8 mouse cellular contexts compared by ENCODE assay signal in genomic region chrX:169332264-169332663, GRCm38 (mm10). TPM values are rescaled to one million over a fixed set of nuclear protein-coding genes. Genes with fewer than 3 reads are reported as not detected.
DNase-seq lines count a peak whose midpoint lies in the region; ATAC-seq and TF ChIP-seq lines count a peak whose summit lies in the region.
"Had no signal": no experiment of that assay in that cellular context is flagged by ENCODE, and none has a peak within 500 bp of the region (broad histone marks: within the 10 kb centered on the region; RNA-seq: fewer than 3 reads in every experiment).

No protein-coding gene starts in this region.

- no peak overlapping the region for H3K4me3 ChIP-seq in hindbrain, embryonic 11.5 days (ENCODE audit: low read depth, low read length)
- no peak overlapping the region for H3K4me3 ChIP-seq in hindbrain, embryonic 13.5 days
- no peak overlapping the region for H3K4me3 ChIP-seq in hindbrain, postnatal 0 days (ENCODE audit: low read length)
- H3K4me3 ChIP-seq in limb, embryonic 14.5 days (replicated peaks; ENCODE audit: low read length): no peak overlapping the region
- H3K4me3 ChIP-seq in stomach, postnatal 0 days (ENCODE audit: low read depth, low read length): no peak overlapping the region
- H3K4me3 ChIP-seq: neural tube, embryonic 13.5 days had no signal

- H3K4me2 ChIP-seq in hindbrain, embryonic 11.5 days (replicated peaks; ENCODE audit: low read depth, low read length): no peak overlapping the region
- H3K4me2 ChIP-seq in hindbrain, embryonic 13.5 days: no peak overlapping the region
- H3K4me2 ChIP-seq in hindbrain, postnatal 0 days (ENCODE audit: low read depth, low read length): no peak overlapping the region
- H3K4me2 ChIP-seq in limb, embryonic 14.5 days (replicated peaks; ENCODE audit: low read depth, low read length, severe bottlenecking): no peak overlapping the region
- no peak overlapping the region for H3K4me2 ChIP-seq in stomach, postnatal 0 days (replicated peaks; ENCODE audit: low read depth)
- H3K4me2 ChIP-seq: neural tube, embryonic 13.5 days had no signal

- TF ChIP-seq EP300 in stomach, postnatal 0 days (optimal IDR thresholded peaks at IDR 0.05): no peak

- TF ChIP-seq POLR2A in limb, embryonic 14.5 days (IDR thresholded peaks at IDR 0.05; ENCODE audit: borderline replicate concordance, extremely low read depth, insufficient read depth, insufficient read length): no peak

- peak; percentile 56 for TF ChIP-seq CTCF in hindbrain, postnatal 0 days (IDR thresholded peaks at IDR 0.05; ENCODE audit: low read depth)
- TF ChIP-seq CTCF in stomach, postnatal 0 days (IDR thresholded peaks at IDR 0.05; ENCODE audit: low read depth): peak; percentile 72

- no peaks in the 10 kb centered on the region for H3K4me1 ChIP-seq in hindbrain, embryonic 11.5 days (replicated peaks; ENCODE audit: control insufficient read depth, insufficient read depth, low read length)
- H3K4me1 ChIP-seq in hindbrain, embryonic 13.5 days (replicated peaks): no peaks in the 10 kb centered on the region
- no peaks in the 10 kb centered on the region for H3K4me1 ChIP-seq in hindbrain, postnatal 0 days (ENCODE audit: insufficient read depth, low read length)
- no peaks in the 10 kb centered on the region for H3K4me1 ChIP-seq in limb, embryonic 14.5 days (ENCODE audit: control insufficient read depth, insufficient read depth, low read length)
- H3K4me1 ChIP-seq in stomach, postnatal 0 days (replicated peaks; ENCODE audit: control insufficient read depth, insufficient read depth): no peaks in the 10 kb centered on the region
- H3K4me1 ChIP-seq: neural tube, embryonic 13.5 days had no signal

- ATAC-seq in hindbrain, embryonic 11.5 days (ENCODE audit: low FRiP score): no peak
- ATAC-seq in hindbrain, embryonic 13.5 days (ENCODE audit: low FRiP score): no peak
- ATAC-seq in hindbrain, postnatal 0 days: no peak
- ATAC-seq in limb, embryonic 14.5 days (ENCODE audit: low FRiP score, low read depth): no peak
- ATAC-seq in stomach, postnatal 0 days (ENCODE audit: low FRiP score, low TSS enrichment): no peak

- no peaks in the 10 kb centered on the region for H3K9me3 ChIP-seq in hindbrain, embryonic 11.5 days (ENCODE audit: control insufficient read depth, low read length)
- no peaks in the 10 kb centered on the region for H3K9me3 ChIP-seq in hindbrain, embryonic 13.5 days
- no peaks in the 10 kb centered on the region for H3K9me3 ChIP-seq in hindbrain, postnatal 0 days (ENCODE audit: low read length)
- H3K9me3 ChIP-seq in limb, embryonic 14.5 days (ENCODE audit: control insufficient read depth, low read length): no peaks in the 10 kb centered on the region
- H3K9me3 ChIP-seq in stomach, postnatal 0 days (ENCODE audit: control insufficient read depth, low read length): no peaks in the 10 kb centered on the region
- H3K9me3 ChIP-seq: neural tube, embryonic 13.5 days had no signal

- WGBS in hindbrain, embryonic 11.5 days: 32% methylated on average over 3 of the region's 3 CpGs
- WGBS in hindbrain, embryonic 13.5 days: 38% methylated on average over 3 of the region's 3 CpGs
- WGBS in hindbrain, postnatal 0 days: 39% methylated on average over 3 of the region's 3 CpGs
- 34% methylated on average over 3 of the region's 3 CpGs for WGBS in limb, embryonic 14.5 days
- 31% methylated on average over 3 of the region's 3 CpGs for WGBS in stomach, postnatal 0 days

- H3K9ac ChIP-seq in hindbrain, embryonic 11.5 days (ENCODE audit: low read depth, low read length): no peak overlapping the region
- H3K9ac ChIP-seq in hindbrain, embryonic 13.5 days: no peak overlapping the region
- H3K9ac ChIP-seq in hindbrain, postnatal 0 days (replicated peaks; ENCODE audit: low read length): no peak overlapping the region
- H3K9ac ChIP-seq in limb, embryonic 14.5 days (ENCODE audit: low read depth, low read length, severe bottlenecking): no peak overlapping the region
- no peak overlapping the region for H3K9ac ChIP-seq in stomach, postnatal 0 days (ENCODE audit: low read length)
- H3K9ac ChIP-seq: neural tube, embryonic 13.5 days had no signal

- H3K27ac ChIP-seq in hindbrain, embryonic 11.5 days (ENCODE audit: low read depth, low read length): no peak overlapping the region
- no peak overlapping the region for H3K27ac ChIP-seq in hindbrain, embryonic 13.5 days
- H3K27ac ChIP-seq in hindbrain, postnatal 0 days: no peak overlapping the region
- no peak overlapping the region for H3K27ac ChIP-seq in limb, embryonic 14.5 days (replicated peaks; ENCODE audit: low read depth, low read length)
- H3K27ac ChIP-seq in stomach, postnatal 0 days (replicated peaks): no peak overlapping the region
- H3K27ac ChIP-seq: neural tube, embryonic 13.5 days had no signal

- DNase-seq in hindbrain, embryonic 11.5 days (ENCODE audit: low spot score): peak; percentile 33
- peak; percentile 7 to 24 for DNase-seq in B cell, adult 2 months
- DNase-seq in R1 (ENCODE audit: low read depth, low spot score): peak; percentile 10
- DNase-seq in hindbrain, postnatal 0 days (ENCODE audit: low spot score): peak; percentile 72
- DNase-seq in limb, embryonic 14.5 days (ENCODE audit: low spot score): peak; percentile 65
- peak; percentile 40 for DNase-seq in stomach, postnatal 0 days (ENCODE audit: low spot score)

- H3K36me3 ChIP-seq in hindbrain, embryonic 11.5 days (ENCODE audit: control insufficient read depth, insufficient read depth, low read length): no peaks in the 10 kb centered on the region
- no peaks in the 10 kb centered on the region for H3K36me3 ChIP-seq in hindbrain, embryonic 13.5 days
- H3K36me3 ChIP-seq in hindbrain, postnatal 0 days (ENCODE audit: insufficient read depth, low read length): no peaks in the 10 kb centered on the region
- H3K36me3 ChIP-seq in limb, embryonic 14.5 days (ENCODE audit: control insufficient read depth, insufficient read depth, low read length): no peaks in the 10 kb centered on the region
- no peaks in the 10 kb centered on the region for H3K36me3 ChIP-seq in stomach, postnatal 0 days (ENCODE audit: control insufficient read depth, insufficient read depth, low read length)
- H3K36me3 ChIP-seq: neural tube, embryonic 13.5 days had no signal

- no peaks in the 10 kb centered on the region for H3K27me3 ChIP-seq in hindbrain, embryonic 11.5 days (ENCODE audit: control insufficient read depth, insufficient read depth, low read length)
- peaks cover 10% of the 10 kb centered on the region; the same call in 1 of the 2 replicates for H3K27me3 ChIP-seq in hindbrain, embryonic 13.5 days
- H3K27me3 ChIP-seq in hindbrain, postnatal 0 days (ENCODE audit: insufficient read depth, low read length): no peaks in the 10 kb centered on the region
- H3K27me3 ChIP-seq in limb, embryonic 14.5 days (ENCODE audit: control insufficient read depth, insufficient read depth, low read length): no peaks in the 10 kb centered on the region
- H3K27me3 ChIP-seq in stomach, postnatal 0 days (ENCODE audit: control insufficient read depth, insufficient read depth, low read length): no peaks in the 10 kb centered on the region

RNA-seq across cellular contexts. Expression of gene Hccs, which starts 12.1 kb away (rescaled TPM):
- 54.6 TPM in 2 replicates for polyA plus RNA-seq in hindbrain, embryonic 11.5 days (2014; fragmentation: Nextera tagmentation; extraction: Ambion mirVana)
- 36.3 and 38.4 TPM in 2 replicates for polyA plus RNA-seq in hindbrain, embryonic 13.5 days (2015; fragmentation: Nextera tagmentation; extraction: Ambion mirVana)
- 26.9 and 30.6 TPM in 2 replicates for total RNA-seq in hindbrain, postnatal 0 days (2014; rRNA removed)
- 34.7 and 35.1 TPM in 2 replicates for polyA plus RNA-seq in hindbrain, postnatal 0 days (2015; fragmentation: Nextera tagmentation; extraction: Ambion mirVana)
- 21.4 and 21.7 TPM in 2 replicates for polyA plus RNA-seq in limb, embryonic 14.5 days (2012; rRNA removed)
- polyA plus RNA-seq in limb, embryonic 14.5 days (2014; fragmentation: Nextera tagmentation; extraction: Ambion mirVana): 30.9 and 33.4 TPM in 2 replicates
- 21.1 and 21.6 TPM in 2 replicates for polyA plus RNA-seq in stomach, postnatal 0 days (2015; fragmentation: Nextera tagmentation; extraction: Ambion mirVana)

Comparison
In these comparisons a context has a peak if more than half of its experiments do, and no peak if none do; other contexts are left out.
1. DNase-seq: peak in every context shown above with its lines; median percentile 72 in hindbrain, postnatal 0 days; 65 in limb, embryonic 14.5 days; 40 in stomach, postnatal 0 days; 33 in hindbrain, embryonic 11.5 days; 16 in B cell, adult 2 months; 10 in R1.